Mouse (Mus musculus) spleen, embryonic (tissue): ENCODE results near the gene Fhl1.

Experiments used
- CTCF ChIA-PET: fragments of 350-600 bp; sonication (Branson Sonifier 250); formaldehyde crosslinking; loops from one replicate; lab custom pipeline; 2022; lab: Charles Lee

Gene Fhl1

DNA sequence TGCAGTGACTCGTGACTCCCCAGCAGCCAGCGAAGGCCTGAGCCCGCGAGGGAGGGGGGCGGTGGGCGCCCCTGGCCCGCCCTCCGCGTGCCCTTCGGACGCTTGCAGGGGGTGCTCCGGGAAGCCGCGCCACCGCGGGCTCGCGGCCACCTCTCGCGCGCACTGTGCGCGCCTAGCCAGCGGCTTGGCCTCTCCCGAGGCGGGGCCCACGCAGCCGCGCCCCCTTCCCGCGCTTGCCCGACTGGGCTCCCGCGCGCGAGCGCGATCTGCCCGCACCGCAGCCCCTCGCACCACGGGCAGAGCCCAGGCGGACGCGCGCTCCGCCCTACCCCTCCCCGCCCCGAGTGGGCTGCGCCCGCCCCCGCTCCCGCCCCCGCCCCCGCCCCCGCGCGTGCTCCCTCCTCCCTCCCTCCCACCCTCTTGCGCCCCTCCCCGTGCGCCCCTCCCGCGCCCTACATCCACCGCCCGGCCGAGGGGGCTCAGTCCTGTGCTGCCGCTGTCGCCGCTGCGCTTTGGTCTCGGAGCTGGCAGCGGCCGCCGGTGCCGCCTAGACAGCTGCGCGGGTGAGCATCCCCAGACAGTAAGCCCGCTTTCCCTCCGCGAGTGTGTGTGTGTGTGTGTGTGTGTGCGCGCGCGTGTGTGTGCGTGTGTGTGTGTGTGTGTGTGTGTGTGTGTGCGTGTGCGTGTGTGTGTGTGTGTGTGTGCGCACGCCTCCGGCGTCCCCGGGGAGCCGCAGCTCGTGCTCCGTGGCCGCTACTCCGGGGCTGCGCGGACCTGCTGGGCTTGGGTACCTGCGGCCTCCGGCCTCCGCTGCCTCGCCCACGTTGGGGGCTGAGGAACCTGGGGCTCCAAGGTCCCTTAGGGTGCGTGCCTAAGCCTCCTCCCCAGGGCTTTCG is at the start of gene Fhl1:
Gene Fhl1 (plus strand): TSS at position 482 of the 896 bp plus-strand sequence.
- CTCF ChIA-PET, result no interaction called here

DNA sequence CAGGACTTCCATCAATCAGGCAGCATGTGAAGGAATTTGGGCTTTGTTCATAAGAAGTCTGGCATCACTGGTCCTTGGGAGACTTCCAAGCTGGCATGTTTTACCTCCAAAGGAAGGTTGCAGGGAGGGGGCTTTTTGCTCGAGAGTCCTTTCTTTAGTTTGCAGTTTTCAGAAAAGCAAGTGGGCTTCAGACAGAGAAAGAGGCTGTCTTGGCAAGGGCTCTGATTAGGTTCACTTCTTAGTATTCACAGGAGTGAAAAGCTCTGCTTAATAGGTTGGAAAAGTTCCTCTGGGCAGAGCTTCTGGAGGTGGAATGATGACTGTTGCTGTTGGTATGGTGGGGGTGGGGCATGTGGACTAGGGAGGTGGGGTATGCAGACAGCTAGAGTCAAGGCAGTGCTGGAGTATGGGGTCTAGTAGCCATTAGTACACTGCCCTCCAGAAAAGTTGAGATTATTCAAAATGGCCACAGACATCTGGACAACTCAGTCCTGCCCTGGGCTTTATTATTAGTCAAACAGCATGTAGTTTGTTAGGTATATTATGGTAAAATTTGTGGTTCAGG is 49.3 kb upstream of the Fhl1 start:
- CTCF ChIA-PET, result no interaction called here

DNA sequence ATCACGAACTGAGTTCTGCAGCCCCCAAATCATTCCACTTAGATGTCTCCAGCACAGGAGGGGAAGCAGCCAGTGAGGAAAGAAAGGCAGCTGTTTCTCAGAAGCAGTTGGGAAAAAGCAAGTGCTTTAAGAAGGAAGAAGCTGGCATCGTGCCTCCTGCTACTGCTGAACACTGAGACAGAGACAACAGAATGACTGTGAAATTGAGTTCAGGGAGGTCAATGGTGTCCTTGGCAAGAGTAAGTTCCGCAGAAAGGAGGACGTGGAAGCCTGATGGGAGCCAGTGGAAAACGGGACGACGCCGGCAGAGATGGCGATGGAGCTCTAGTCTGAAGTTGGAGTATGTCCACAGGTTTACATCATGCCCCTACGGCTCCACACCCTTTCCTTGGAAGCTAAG is 48.1 kb upstream of the Fhl1 start:
- CTCF ChIA-PET, result no interaction called here

DNA sequence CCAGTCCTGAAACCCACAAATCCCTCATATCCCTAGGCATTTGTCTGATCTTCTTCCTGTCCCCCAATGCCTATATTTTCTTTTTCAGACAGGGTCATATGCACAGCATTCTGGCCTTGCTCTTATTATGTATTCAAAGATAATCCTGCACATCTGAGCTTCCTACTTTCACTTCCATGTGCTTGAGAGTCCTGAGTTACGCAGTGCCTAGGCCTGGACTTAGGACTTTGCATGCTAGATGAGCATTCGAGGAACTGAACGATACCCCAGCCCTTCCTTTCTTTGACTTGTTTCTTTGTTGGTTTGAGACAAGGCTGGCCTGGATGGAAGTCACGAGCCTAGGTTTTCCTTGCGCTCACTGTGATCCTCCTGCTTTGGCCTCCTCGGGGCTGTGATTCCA is 39.0 kb upstream of the Fhl1 start:
- CTCF ChIA-PET, result no interaction called here

DNA sequence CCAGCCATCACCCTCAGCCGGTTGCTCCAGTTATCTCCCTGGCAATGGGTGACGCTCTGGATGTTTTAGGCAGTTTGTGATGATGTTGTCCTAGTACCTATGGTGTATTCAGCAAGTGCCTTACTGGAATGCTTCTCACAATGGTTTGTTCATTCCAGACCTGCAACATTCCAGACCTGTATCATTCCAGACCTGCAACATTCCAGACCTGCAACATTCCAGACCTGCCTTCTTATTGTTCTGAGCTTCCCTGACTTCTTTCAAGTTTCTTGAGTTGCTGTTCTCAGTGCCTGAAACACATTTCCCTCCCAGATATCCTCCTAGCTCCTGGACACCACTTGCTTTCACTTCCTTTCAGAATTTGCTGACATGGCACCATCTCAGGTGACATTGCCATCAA is 37.0 kb upstream of the Fhl1 start:
- CTCF ChIA-PET, result no interaction called here

DNA sequence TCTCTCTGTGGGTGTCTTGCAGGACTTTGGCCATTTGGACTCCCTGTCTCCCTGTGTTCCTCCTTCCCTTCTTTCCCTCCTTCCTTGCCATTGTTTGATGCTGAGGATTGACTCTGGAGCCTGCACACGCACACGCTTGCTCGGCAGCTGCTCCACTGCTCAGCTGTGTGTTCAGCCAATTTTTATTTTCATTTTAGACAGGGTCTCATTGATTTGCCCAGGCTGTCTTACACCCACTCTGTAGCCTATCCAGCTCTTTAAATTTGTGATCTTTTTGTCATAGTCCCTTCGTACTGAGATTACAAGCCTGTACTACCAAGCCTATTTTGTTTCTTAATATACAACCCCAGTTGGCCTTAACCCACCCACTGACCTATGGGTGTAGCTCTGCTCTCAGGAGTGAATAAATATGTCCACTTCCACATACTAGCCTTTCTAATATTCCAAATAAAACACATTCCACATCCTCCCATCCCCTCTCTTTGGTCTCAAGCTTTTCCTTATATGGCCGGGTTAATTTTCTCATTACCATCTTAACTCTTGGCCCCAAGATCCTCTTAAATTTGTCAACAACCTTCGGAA is 34.3 kb upstream of the Fhl1 start:
- CTCF ChIA-PET, result no interaction called here

DNA sequence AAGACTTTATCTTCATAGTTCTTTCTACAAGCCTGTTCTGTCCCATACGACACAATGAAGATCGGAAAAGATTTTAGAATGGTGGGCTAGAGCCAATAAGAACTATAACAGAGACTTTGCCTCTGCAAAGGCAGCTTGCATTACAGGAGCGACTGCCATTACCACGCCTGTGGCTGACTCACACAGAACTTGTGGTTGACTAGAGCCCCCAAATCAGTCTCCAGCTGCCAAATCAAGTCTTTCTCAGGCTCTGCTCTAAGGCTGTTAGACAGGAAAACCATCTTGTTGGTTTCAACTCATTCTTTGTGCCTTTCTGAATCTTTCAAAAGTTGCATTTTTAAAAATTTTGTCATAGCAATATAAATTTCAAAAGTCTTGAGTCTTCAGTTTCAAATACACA is 33.7 kb upstream of the Fhl1 start:
- CTCF ChIA-PET, result no interaction called here

DNA sequence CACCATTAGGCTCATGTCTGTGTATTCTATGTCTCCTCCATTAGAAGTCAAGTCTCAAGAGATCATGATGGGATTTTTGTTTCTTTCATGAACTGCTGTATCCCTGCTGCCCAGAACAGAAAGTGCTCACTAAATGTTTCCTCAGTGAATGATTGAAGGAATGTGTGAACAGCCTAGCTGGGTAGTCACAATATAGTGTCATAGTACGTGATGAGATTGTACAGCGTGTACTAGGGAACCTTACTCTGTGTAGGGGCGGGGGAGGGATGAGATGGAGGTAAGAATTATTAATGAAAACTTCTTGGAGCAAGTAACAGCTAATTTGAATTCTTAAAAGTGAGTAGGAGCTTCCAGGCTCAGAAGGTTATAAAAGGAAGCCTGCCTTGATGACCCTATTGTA is 30.3 kb upstream of the Fhl1 start:
- CTCF ChIA-PET, result no interaction called here

DNA sequence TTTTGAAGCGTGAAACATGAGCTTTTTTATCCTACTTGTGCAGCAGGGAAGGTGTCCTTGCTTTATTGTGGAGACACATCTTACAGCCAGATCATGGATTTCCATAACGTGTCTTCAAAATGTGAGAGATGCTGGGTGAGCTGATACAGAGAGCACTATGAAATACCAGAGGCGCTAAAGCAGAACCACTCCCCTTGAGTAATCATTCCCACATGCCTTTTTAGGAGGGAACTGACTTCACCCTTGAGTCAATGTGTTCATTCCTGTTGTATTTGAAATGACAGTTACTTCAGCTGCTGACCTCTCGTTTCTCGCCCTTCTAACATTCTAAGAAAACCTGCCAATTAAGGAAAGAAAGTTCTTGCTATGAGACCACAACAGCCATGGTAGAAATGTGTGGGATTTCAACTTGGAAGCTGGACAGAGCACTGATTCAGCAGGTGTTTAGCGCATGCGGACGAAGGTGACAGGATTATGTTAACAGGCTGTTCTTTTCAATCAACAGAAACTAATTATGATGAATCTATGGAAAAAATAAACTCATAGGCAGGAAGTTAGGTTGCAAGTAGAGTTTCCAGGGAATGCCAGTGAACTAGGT is 27.5 kb upstream of the Fhl1 start:
- CTCF ChIA-PET, result no interaction called here

DNA sequence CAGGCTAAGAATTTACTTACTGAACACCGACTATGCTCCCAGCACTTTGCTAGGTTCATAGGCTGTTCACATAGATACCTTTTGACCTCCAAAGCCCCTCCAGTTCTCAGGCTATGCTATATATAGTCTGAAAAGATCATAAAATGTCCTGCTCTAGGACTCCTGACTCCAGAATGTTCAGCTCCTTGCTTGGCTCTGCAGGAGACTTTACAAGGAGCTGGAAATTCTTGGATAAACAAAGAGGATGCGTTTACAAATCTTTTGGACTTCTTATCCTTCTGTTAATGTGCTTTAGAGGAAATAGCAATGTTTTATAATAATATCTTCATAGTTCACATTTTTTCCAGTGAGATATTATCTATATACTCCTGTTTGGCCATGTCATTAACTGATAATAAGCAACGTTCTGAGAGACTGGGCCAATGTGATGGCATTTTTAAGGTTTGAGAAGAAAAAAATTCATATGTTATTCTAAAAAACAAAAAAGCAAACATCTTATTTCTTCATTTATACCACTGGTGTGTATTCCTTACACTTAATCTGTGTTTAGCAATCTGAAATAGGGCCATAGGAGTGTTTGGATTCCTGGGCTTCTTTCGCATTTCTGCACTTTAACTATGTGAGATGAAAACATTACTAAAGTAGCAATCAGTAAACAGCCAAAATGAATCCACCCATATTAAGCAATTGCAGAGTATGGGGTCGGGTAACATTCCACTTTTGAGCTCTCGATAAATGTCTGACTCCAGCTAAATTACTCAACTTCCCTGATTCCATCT is 22.8 kb upstream of the Fhl1 start:
- CTCF ChIA-PET, result no interaction called here

DNA sequence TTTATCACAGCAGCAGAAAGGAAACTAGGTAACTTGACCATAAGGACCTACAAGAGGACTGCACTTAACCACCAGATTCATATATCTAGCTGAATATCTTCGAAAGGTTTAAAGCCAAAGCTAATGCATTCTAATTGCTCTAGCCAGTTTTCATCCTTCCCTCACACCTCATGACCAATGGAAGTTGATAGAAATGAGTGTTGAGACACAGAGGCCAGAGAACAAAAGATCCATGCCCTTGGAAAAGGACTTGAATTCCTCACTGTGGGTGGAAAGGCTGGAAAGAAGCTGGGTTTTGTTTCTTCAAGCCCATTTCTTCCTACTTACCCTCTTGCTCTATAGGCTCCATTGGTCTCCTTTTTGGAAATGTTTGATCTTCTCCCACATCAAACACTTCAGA is 21.1 kb upstream of the Fhl1 start:
- CTCF ChIA-PET, result no interaction called here

DNA sequence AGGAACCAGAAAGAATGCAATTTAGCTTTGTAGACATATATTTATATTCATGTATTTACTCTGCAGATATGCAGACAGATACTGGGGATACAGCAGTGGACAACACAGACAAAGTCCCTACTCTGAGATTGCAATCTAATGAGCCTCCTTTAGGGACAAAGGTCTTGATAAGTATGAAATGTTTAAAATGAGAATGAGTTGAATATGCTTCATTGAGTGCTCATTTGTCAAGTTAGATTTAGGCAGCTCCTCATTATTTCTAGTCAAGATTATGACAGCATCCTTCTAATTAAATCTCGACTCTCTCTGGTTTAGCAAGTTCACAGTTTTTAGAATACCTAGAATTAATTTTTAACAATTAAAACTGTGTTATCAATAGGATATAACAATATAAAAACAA is 18.9 kb upstream of the Fhl1 start:
- CTCF ChIA-PET, result no interaction called here

DNA sequence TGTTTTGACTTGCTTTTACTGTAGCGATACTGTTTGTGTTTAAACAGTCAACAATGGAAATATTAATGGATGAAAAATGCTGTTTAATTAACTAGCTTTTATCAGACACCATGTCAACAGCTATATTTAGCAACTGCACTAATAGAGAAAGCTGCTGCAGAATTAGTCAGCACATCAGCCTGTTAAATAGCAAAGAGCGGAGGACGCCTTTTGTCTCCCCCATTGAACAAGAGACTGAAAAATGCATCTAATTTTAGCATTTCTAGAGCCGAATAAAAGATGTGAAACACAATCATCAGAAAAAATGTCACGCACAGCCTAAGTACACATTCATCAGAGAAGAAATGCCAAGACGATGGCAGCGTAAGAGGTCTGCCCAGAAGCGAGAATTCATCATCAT is 9.0 kb upstream of the Fhl1 start:
- CTCF ChIA-PET, result no interaction called here

DNA sequence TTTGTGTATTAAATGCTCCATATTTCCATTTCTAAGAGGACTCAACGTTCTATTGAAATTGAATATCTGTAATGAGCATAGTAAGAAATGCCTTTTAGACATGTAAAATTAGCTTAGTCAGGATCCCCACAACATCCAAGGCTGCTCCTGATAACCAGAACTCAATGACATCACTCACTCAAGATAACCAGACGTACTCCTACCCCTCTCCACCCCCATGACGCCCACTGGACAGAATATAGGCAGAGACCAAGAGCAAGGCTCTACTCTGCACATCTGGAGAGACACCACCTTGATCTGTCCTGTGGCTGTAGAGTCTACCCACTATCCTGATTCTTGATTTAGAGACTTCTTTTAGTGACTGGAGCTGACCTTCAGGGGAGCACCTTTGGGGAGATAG is 3.1 kb upstream of the Fhl1 start:
- CTCF ChIA-PET, result no interaction called here

DNA sequence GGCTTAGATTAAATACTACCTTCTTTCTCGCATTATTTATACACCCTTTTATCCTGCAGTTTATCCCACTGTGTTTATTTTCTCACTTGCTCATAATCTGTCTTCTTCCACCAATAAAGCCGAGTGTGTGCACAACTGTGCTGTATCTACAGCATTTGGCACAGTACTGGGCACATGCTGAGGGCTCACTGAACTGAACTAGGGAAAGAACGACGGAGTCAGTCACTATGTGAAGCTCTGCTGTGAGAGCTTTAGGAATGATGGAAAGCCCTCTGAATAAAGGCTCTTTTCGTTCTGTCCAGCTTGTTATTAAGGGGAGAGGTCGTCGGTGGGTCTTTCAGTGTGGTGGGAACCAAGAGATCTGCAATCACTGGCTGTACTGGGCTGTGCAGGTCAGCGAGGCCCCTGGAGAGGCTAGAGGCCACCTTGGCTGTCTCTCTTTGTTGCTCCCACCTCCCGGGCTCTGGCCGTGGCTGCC is 720 bp upstream of the Fhl1 start:
- CTCF ChIA-PET, result no interaction called here

DNA sequence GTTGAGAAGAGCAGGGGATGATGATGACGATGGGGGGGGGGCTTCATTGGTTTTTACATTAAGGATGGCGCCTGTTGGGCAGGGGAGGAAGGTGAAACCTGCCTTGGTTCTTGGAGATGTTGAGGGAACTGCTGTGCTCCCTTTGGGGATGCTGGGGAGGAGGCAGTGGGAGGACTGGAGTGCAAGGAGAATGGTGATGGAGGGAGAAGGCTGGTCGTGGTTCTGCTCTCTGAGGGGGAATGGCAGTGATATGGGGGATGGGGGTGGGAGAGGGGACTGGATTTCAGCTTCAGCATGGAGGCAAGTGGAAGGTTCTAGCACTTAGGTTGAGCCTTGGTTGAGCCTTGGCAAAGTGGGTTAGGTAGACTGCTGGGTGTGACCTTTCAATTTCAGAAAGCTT is 814 bp downstream of the Fhl1 start:
- CTCF ChIA-PET, result no interaction called here

DNA sequence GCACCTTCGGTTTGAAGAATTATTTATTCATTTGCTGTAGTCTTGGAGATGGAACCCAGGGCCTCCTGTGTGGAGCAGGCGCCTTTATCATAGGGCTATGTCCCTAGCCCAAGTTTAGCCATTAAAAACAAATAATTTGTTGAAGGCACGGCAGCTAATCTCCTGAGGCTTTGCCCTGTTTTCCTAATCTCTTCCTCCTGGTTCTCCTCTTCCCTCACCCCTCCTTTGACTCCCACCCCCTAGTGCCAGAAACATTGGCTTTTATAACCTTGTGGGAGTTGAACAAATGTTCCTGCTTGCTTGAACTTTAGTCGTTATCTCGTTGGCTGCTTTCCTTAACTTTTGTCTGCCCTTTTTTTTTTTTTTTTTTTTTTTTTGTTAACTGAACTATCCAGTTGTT is 2.8 kb downstream of the Fhl1 start:
- CTCF ChIA-PET, result no interaction called here

DNA sequence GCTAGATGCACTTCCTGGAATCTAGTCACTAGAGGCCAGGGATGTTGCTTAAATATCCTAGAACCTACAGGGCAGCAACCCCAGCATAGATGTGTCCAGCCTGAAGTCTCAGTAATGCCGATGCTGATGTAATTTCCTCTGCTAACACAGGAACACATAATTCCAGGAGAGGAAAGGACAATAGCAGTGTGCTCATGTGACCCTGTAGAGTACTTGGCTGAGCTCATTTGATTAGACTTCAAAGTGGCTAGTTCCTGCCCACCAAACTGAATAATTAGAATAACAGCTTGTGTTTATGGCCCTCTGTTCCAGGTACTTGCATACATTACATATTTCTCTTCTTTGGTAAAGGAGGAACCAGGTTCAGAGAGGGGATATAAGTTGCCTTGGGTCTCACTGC is 4.6 kb downstream of the Fhl1 start:
- CTCF ChIA-PET, result no interaction called here

DNA sequence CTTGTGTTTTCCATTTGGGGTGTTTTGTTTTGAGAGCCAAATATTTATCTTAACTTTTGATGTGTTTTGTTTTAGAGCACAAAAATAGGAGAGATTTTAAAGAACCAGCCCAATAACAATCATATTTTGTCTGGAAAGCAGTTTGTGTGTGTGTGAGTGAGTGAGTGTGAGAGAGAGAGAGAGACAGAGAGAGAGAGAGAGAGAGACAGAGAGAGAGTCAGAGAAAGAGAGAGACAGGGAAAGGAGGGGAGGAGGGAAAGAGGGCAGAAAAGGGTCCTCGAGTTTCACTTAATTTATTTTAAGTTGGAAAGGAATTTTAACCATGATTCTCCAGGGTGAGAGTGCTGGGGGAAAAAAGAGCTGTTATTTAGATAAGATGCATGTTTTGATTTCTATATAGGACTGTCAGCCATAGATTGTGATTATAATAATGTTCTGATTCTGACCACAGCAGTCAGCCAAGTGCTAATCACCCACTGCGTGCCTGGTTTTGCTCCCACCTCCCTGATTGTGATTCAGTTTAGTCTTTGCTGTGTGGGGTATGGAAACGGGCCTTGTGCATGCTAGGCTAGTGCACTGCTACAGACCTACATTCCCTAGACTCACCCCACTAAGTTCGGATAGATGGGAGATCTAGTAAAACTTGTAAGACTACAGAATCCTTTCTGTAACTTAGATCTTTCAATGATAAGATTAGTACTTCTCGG is 6.4 kb downstream of the Fhl1 start:
- CTCF ChIA-PET, result no interaction called here

DNA sequence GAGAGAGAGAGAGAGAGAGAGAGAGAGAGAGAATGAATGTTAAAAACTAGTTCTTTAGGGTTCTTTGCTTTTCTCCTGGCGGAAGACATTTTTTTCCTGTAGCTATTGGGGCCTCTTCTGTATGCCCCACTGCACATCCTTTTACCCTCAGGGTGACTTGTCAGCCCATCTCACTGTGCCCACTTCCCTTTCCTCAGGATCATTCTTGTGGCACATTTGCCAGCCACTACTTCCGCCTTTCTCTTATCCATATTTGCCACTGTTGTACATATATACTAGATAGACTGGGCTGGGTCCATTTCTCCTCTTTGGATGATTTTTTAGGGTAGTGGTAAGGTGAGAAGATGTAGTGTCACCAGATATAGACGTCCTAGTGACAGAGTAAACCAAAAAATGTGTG is 9.8 kb downstream of the Fhl1 start:
- CTCF ChIA-PET, result no interaction called here

DNA sequence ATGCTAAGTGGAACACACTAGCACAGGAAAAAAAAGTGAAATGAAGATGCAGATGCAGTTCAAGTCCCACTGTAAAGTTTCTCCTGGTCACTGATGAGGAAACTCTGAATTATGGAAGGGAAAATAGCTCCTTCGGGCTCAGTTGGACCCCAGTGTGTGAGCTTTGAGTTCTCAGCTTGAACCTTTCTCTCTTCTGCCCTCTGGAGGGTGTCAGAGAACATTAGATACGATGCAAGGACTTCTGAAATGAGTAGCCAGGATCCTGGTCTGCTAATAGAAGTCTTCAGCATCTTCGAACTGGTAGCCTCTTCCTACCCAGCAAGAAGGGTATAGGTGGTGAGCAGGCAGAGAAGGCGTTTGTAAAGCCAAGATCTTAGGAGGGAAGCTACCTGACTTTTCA is 19.9 kb downstream of the Fhl1 start:
- CTCF ChIA-PET, result no interaction called here
